Mouse (Mus musculus) intestine, embryonic 15.5 days (tissue): ENCODE results near the gene Srgap3. TPM values are rescaled to one million over a fixed set of nuclear protein-coding genes. Genes with fewer than 3 reads are reported as not detected.
A peak's percentile ranks its signal among the peaks of the same experiment; 100 is the strongest.
"Not testable (repeated sequence)": the region's sequence is repeated elsewhere in the genome, so short reads cannot be mapped to it uniquely, and the experiment has no call there.

Source experiments
- ATAC-seq: fragments of 200-750 bp; cut with Nextera tagmentation; 2 replicates; pipeline ENCODE4 v1.8.0; 2017; ENCODE audit warnings: moderate TSS enrichment, moderate library complexity
- H3K27ac ChIP-seq: fragments of 300-500 bp; sonication (generic); 2 replicates; pipeline ENCODE4 v1.5.1; 2015; ENCODE audit warnings: mild to moderate bottlenecking, inconsistent platforms
- H3K27me3 ChIP-seq: fragments of 300-500 bp; sonication (generic); replicated peaks from 2 replicates; pipeline ENCODE4 v1.6.1; 2015; ENCODE audit warnings: inconsistent platforms
- H3K36me3 ChIP-seq: fragments of 300-500 bp; sonication (generic); 2 replicates; pipeline ENCODE4 v1.6.1; 2015; ENCODE audit warnings: inconsistent platforms
- H3K4me1 ChIP-seq: fragments of 300-500 bp; sonication (generic); replicated peaks from 2 replicates; pipeline ENCODE4 v1.6.1; 2015; ENCODE audit warnings: inconsistent platforms
- H3K4me2 ChIP-seq: fragments of 300-500 bp; sonication (generic); replicated peaks from 2 replicates; pipeline ENCODE4 v1.6.1; 2015; ENCODE audit warnings: mild to moderate bottlenecking, inconsistent platforms
- H3K4me3 ChIP-seq: fragments of 300-500 bp; sonication (generic); replicated peaks from 2 replicates; pipeline ENCODE4 v1.5.1; 2015; ENCODE audit warnings: inconsistent platforms
- H3K9ac ChIP-seq: fragments of 300-500 bp; sonication (generic); 2 replicates; pipeline ENCODE4 v1.6.1; 2015; ENCODE audit warnings: inconsistent platforms
- H3K9me3 ChIP-seq: fragments of 300-500 bp; sonication (generic); 2 replicates; pipeline ENCODE4 v1.6.1; 2016; ENCODE audit warnings: inconsistent platforms
- WGBS: fragments of 180-500 bp; shearing (Covaris S2); methylation state at CpG from one replicate; pipeline ENCODE4 v1.1.7; 2015; 5-methylcytosine and 5-hydroxymethylcytosine counted together
- polyA plus RNA-seq: library from polyadenylated mRNA; unstranded; fragments of >200 nt; fragmentation: Nextera tagmentation; extraction: Ambion mirVana; gene quantifications from 2 replicates; pipeline ENCODE4 v1.2.1, GENCODE M21; 2015

Gene Srgap3
- polyA plus RNA-seq, 1 experiment from 2014 or later, result 2.6 TPM

- Histone ChIP-seq H3K9ac (no peak overlapping the region), H3K27ac (no peak overlapping the region), H3K27me3 (no peaks in the 10 kb centered on the region), H3K4me2 (no peak overlapping the region), H3K36me3 (no peaks in the 10 kb centered on the region), H3K4me1 (no peaks in the 10 kb centered on the region), H3K9me3 (no peaks in the 10 kb centered on the region), H3K4me3 (no peak overlapping the region)
- WGBS, result 87% methylated on average over 6 of the region's 6 CpGs
- ATAC-seq, result no peak
These were observed 208.1 kb downstream of the Srgap3 start for GRCm38 (mm10) chr6:112738924-112739323.

GRCm38 (mm10) chr6:112736471-112736870 lies 210.6 kb downstream of the Srgap3 start:
- Histone ChIP-seq H3K9me3 (no peaks in the 10 kb centered on the region), H3K36me3 (no peaks in the 10 kb centered on the region), H3K4me2 (no peak overlapping the region), H3K4me3 (no peak overlapping the region), H3K27ac (no peak overlapping the region), H3K9ac (no peak overlapping the region), H3K27me3 (no peaks in the 10 kb centered on the region), H3K4me1 (no peaks in the 10 kb centered on the region)
- 87% methylated on average over 3 of the region's 3 CpGs for WGBS
- ATAC-seq, result no peak

- H3K9me3 ChIP-seq, result no peaks in the 10 kb centered on the region
- H3K4me1 ChIP-seq, result no peaks in the 10 kb centered on the region
- no peaks in the 10 kb centered on the region for H3K27me3 ChIP-seq
- no peak overlapping the region for H3K9ac ChIP-seq
- no peak overlapping the region for H3K4me3 ChIP-seq
- WGBS, result 73% methylated on average over 2 of the region's 2 CpGs
- no peaks in the 10 kb centered on the region for H3K36me3 ChIP-seq
- H3K27ac ChIP-seq, result no peak overlapping the region
- no peak overlapping the region for H3K4me2 ChIP-seq
- ATAC-seq, result no peak
These were observed 212.0 kb downstream of the Srgap3 start for GRCm38 (mm10) chr6:112735054-112735453.

- Histone ChIP-seq H3K4me2 (no peak overlapping the region), H3K36me3 (no peaks in the 10 kb centered on the region), H3K27ac (no peak overlapping the region), H3K9ac (no peak overlapping the region), H3K4me1 (0 out of 2 replicates have a peak, but pooled peaks cover 3% of the 10 kb centered on the region), H3K4me3 (no peak overlapping the region), H3K27me3 (no peaks in the 10 kb centered on the region), H3K9me3 (no peaks in the 10 kb centered on the region)
- ATAC-seq, result no peak
- 70% methylated on average over 5 of the region's 5 CpGs for WGBS
These were observed 213.1 kb downstream of the Srgap3 start for GRCm38 (mm10) chr6:112733942-112734341.

- no peak overlapping the region for H3K4me2 ChIP-seq
- WGBS, result 96% methylated on average over 3 of the region's 3 CpGs
- no peak overlapping the region for H3K4me3 ChIP-seq
- H3K9ac ChIP-seq, result no peak overlapping the region
- H3K27ac ChIP-seq, result no peak overlapping the region
- H3K9me3 ChIP-seq, result no peaks in the 10 kb centered on the region
- H3K4me1 ChIP-seq, result 0 out of 2 replicates have a peak, but pooled peaks cover 3% of the 10 kb centered on the region
- H3K27me3 ChIP-seq, result no peaks in the 10 kb centered on the region
- ATAC-seq, result no peak
- H3K36me3 ChIP-seq, result no peaks in the 10 kb centered on the region
These were observed 214.6 kb downstream of the Srgap3 start for GRCm38 (mm10) chr6:112732434-112732833.

GRCm38 (mm10) chr6:112731386-112731785 lies 215.7 kb downstream of the Srgap3 start:
- no peaks in the 10 kb centered on the region for H3K36me3 ChIP-seq
- H3K9me3 ChIP-seq, result no peaks in the 10 kb centered on the region
- H3K4me1 ChIP-seq, result 0 out of 2 replicates have a peak, but pooled peaks cover 3% of the 10 kb centered on the region
- ATAC-seq, result no peak
- H3K4me3 ChIP-seq, result no peak overlapping the region
- H3K27me3 ChIP-seq, result no peaks in the 10 kb centered on the region
- H3K27ac ChIP-seq, result no peak overlapping the region
- H3K9ac ChIP-seq, result no peak overlapping the region
- no peak overlapping the region for H3K4me2 ChIP-seq
- 92% methylated on average over 10 of the region's 10 CpGs for WGBS

GRCm38 (mm10) chr6:112728760-112729422 lies 218.2 kb downstream of the Srgap3 start:
- Histone ChIP-seq H3K9ac (no peak overlapping the region), H3K9me3 (no peaks in the 10 kb centered on the region), H3K4me1 (0 out of 2 replicates have a peak, but pooled peaks cover 3% of the 10 kb centered on the region), H3K27me3 (no peaks in the 10 kb centered on the region), H3K36me3 (no peaks in the 10 kb centered on the region), H3K4me2 (peak overlapping the region; percentile 54), H3K27ac (no peak overlapping the region), H3K4me3 (peak overlapping the region; percentile 26)
- WGBS, result 3% methylated on average over 17 of the region's 17 CpGs
- peak; percentile 94 for ATAC-seq

- no peaks in the 10 kb centered on the region for H3K27me3 ChIP-seq
- H3K9ac ChIP-seq, result no peak overlapping the region
- no peak overlapping the region for H3K4me2 ChIP-seq
- 78% methylated on average over 4 of the region's 4 CpGs for WGBS
- H3K9me3 ChIP-seq, result no peaks in the 10 kb centered on the region
- no peak overlapping the region for H3K27ac ChIP-seq
- H3K4me1 ChIP-seq, result 0 out of 2 replicates have a peak, but pooled peaks cover 3% of the 10 kb centered on the region
- H3K4me3 ChIP-seq, result no peak overlapping the region
- ATAC-seq, result no peak
- H3K36me3 ChIP-seq, result no peaks in the 10 kb centered on the region
These were observed 221.6 kb downstream of the Srgap3 start for GRCm38 (mm10) chr6:112725468-112725867.

GRCm38 (mm10) chr6:112720409-112721080 lies 226.5 kb downstream of the Srgap3 start:
- WGBS, result 84% methylated on average over 5 of the region's 5 CpGs
- Histone ChIP-seq H3K9ac (no peak overlapping the region), H3K4me2 (no peak overlapping the region), H3K27me3 (no peaks in the 10 kb centered on the region), H3K4me1 (no peaks in the 10 kb centered on the region), H3K9me3 (no peaks in the 10 kb centered on the region), H3K27ac (no peak overlapping the region), H3K4me3 (no peak overlapping the region), H3K36me3 (no peaks in the 10 kb centered on the region)
- no peak for ATAC-seq

- no peak overlapping the region for H3K4me3 ChIP-seq
- no peak overlapping the region for H3K9ac ChIP-seq
- H3K36me3 ChIP-seq, result no peaks in the 10 kb centered on the region
- no peaks in the 10 kb centered on the region for H3K9me3 ChIP-seq
- no peak for ATAC-seq
- H3K27me3 ChIP-seq, result no peaks in the 10 kb centered on the region
- no peak overlapping the region for H3K27ac ChIP-seq
- no peak overlapping the region for H3K4me2 ChIP-seq
- WGBS, result 95% methylated on average over 1 of the region's 1 CpGs
- no peaks in the 10 kb centered on the region for H3K4me1 ChIP-seq
These were observed 227.1 kb downstream of the Srgap3 start for GRCm38 (mm10) chr6:112719983-112720382.

- Histone ChIP-seq H3K27me3 (no peaks in the 10 kb centered on the region), H3K4me1 (no peaks in the 10 kb centered on the region), H3K36me3 (no peaks in the 10 kb centered on the region), H3K27ac (no peak overlapping the region), H3K9ac (no peak overlapping the region), H3K4me2 (no peak overlapping the region), H3K4me3 (no peak overlapping the region), H3K9me3 (no peaks in the 10 kb centered on the region)
- 52% methylated on average over 5 of the region's 5 CpGs for WGBS
- peak; percentile 53; the same call in 1 of the 2 replicates for ATAC-seq
These were observed 229.9 kb downstream of the Srgap3 start for GRCm38 (mm10) chr6:112717168-112717567.

GRCm38 (mm10) chr6:112713951-112714350 lies 233.1 kb downstream of the Srgap3 start:
- H3K9ac ChIP-seq, result no peak overlapping the region
- no peak overlapping the region for H3K27ac ChIP-seq
- H3K4me2 ChIP-seq, result no peak overlapping the region
- no peaks in the 10 kb centered on the region for H3K27me3 ChIP-seq
- no peaks in the 10 kb centered on the region for H3K36me3 ChIP-seq
- no peaks in the 10 kb centered on the region for H3K4me1 ChIP-seq
- no peaks in the 10 kb centered on the region for H3K9me3 ChIP-seq
- 77% methylated on average over 3 of the region's 3 CpGs for WGBS
- ATAC-seq, result no peak
- H3K4me3 ChIP-seq, result no peak overlapping the region

GRCm38 (mm10) chr6:112702296-112702695 lies 244.8 kb downstream of the Srgap3 start:
- not testable (repeated sequence) for H3K27me3 ChIP-seq, H3K36me3 ChIP-seq, H3K9ac ChIP-seq, H3K4me3 ChIP-seq, H3K4me2 ChIP-seq, H3K9me3 ChIP-seq, H3K4me1 ChIP-seq, H3K27ac ChIP-seq
- ATAC-seq, result 0 out of 2 replicates have a peak, but pooled peaks have one; percentile 34
- WGBS, result 72% methylated on average over 4 of the region's 4 CpGs
